Mouse (Mus musculus): ENCODE data around the gene Mettl16. TPM values are rescaled to one million over a fixed set of nuclear protein-coding genes. Genes with fewer than 3 reads are reported as not detected.

Gene Mettl16
- total RNA-seq, 4 experiments from 2014 or later, result 19.4 to 25.3 (median 24.4) TPM

- DNase-seq (ENCODE audit: low spot score in 2 of 2), result no peak
These were observed 73.1 kb downstream of the Mettl16 start for GRCm38 (mm10) chr11:74843761-74844160.

- no peak for DNase-seq (ENCODE audit: low spot score in 2 of 2)
These were observed 75.2 kb downstream of the Mettl16 start for GRCm38 (mm10) chr11:74845784-74846183.

- peak in 1 of 2 experiments; percentile 75 for DNase-seq (ENCODE audit: low spot score in 2 of 2)
These were observed 77.4 kb downstream of the Mettl16 start for GRCm38 (mm10) chr11:74847919-74848521.

- no peak for DNase-seq (ENCODE audit: low spot score in 2 of 2)
These were observed 80.5 kb downstream of the Mettl16 start for GRCm38 (mm10) chr11:74850998-74851661.

GRCm38 (mm10) chr11:74857756-74858155 lies 87.1 kb downstream of the Mettl16 start:
- no peak for DNase-seq (ENCODE audit: low spot score in 2 of 2)

GRCm38 (mm10) chr11:74862129-74862528 lies 91.5 kb downstream of the Mettl16 start:
- DNase-seq (ENCODE audit: low spot score in 2 of 2), result no peak

GRCm38 (mm10) chr11:74863471-74863870 lies 92.8 kb downstream of the Mettl16 start:
- DNase-seq (ENCODE audit: low spot score in 2 of 2), result no peak

- no peak for DNase-seq (ENCODE audit: low spot score in 2 of 2)
These were observed 93.8 kb downstream of the Mettl16 start for GRCm38 (mm10) chr11:74864421-74864820.

- no peak for DNase-seq (ENCODE audit: low spot score in 2 of 2)
These were observed 94.6 kb downstream of the Mettl16 start for GRCm38 (mm10) chr11:74865252-74865651.

GRCm38 (mm10) chr11:74866640-74867039 lies 96.0 kb downstream of the Mettl16 start:
- DNase-seq (ENCODE audit: low spot score in 2 of 2), result no peak

GRCm38 (mm10) chr11:74867181-74867580 lies 96.6 kb downstream of the Mettl16 start:
- no peak for DNase-seq (ENCODE audit: low spot score in 2 of 2)

GRCm38 (mm10) chr11:74868046-74868760 lies 97.6 kb downstream of the Mettl16 start:
- no peak for DNase-seq (ENCODE audit: low spot score in 2 of 2)

GRCm38 (mm10) chr11:74869603-74870002 lies 99.0 kb downstream of the Mettl16 start:
- DNase-seq (ENCODE audit: low spot score in 2 of 2), result no peak

GRCm38 (mm10) chr11:74870544-74870943 lies 99.9 kb downstream of the Mettl16 start:
- DNase-seq (ENCODE audit: low spot score in 2 of 2), result no peak

GRCm38 (mm10) chr11:74870991-74871622 lies 100.5 kb downstream of the Mettl16 start:
- DNase-seq (ENCODE audit: low spot score in 2 of 2), result peak; percentile 36 to 68

- peak in 1 of 2 experiments; percentile 74 for DNase-seq (ENCODE audit: low spot score in 2 of 2)
These were observed 104.0 kb downstream of the Mettl16 start for GRCm38 (mm10) chr11:74874630-74875029.

GRCm38 (mm10) chr11:74876801-74877200 lies 106.2 kb downstream of the Mettl16 start:
- peak; percentile 54 to 76 for DNase-seq (ENCODE audit: low spot score in 2 of 2)

Small RNA genes within 50 kb of the gene (microRNA-seq; reads per million reads assigned to microRNA genes)
- 1.5 to 2.1 reads per million in 2 experiments for gene Mir6926

Other genes starting within 250 kb of the Mettl16 start
- 100 to 1,000 TPM; 154 to 168 (median 162) TPM for gene Rap1gap2, start 159.9 kb upstream of the Mettl16 start, total RNA-seq (2022)
- 10 to 100 TPM; 30.5 to 36.7 (median 32.7) TPM for gene Ccdc92b, start 151.2 kb upstream of the Mettl16 start, total RNA-seq (2022)
- gene Cluh, start 121.3 kb upstream of the Mettl16 start, total RNA-seq (2022), result 10 to 100 TPM; 63.0 to 77.5 (median 73.7) TPM
- gene Pafah1b1, start 46.2 kb upstream of the Mettl16 start, total RNA-seq (2022), result 100 to 1,000 TPM; 355 to 437 (median 395) TPM
- gene Mnt, start 60.1 kb downstream of the Mettl16 start, total RNA-seq (2022), result 10 to 100 TPM; 31.4 to 36.4 (median 33.8) TPM
- gene Sgsm2, start 126.2 kb downstream of the Mettl16 start, total RNA-seq (2022), result 10 to 100 TPM; 80.5 to 93.7 (median 88.2) TPM
- gene Tsr1, start 127.2 kb downstream of the Mettl16 start, total RNA-seq (2022), result 10 to 100 TPM; 29.8 to 38.1 (median 30.8) TPM
- 10 to 100 TPM; 30.7 to 33.6 (median 31.9) TPM for gene Smg6, start 155.0 kb downstream of the Mettl16 start, total RNA-seq (2022)
- 10 to 100 TPM; 78.8 to 86.2 (median 81.8) TPM for gene Srr, start 155.1 kb downstream of the Mettl16 start, total RNA-seq (2022)